Mouse (Mus musculus) erythroblast, embryonic 14.5 days (primary cell): ENCODE measurements at regions not wholly inside any gene's neighbourhood (a gene's known extent, or its start where the extent isn't known, plus 50 kb on each side); places are given as distances from the start of the nearest gene placed in this dataset.

Experiments used
- GATA1 ChIP-seq: IDR thresholded peaks from 2 replicates; pipeline ENCODE4 v1.6.1; 2012; ENCODE audit warnings: low read length, inconsistent platforms, mixed read lengths
- TAL1 ChIP-seq: IDR thresholded peaks from 3 replicates; pipeline ENCODE4 v1.6.1; 2012; ENCODE audit warnings: low read length, inconsistent platforms, mixed read lengths

GRCm38 (mm10) chr10:98504524-98504923 is 409.7 kb upstream of the Atp2b1 start:
- no peak for TF ChIP-seq GATA1
- TF ChIP-seq TAL1 = no peak
